Mouse (Mus musculus) CH12.LX (cell line): Measurements from ENCODE around the gene Arhgap35. TPM values are rescaled to one million over a fixed set of nuclear protein-coding genes. Genes with fewer than 3 reads are reported as not detected.

ENCODE experiments used
- DNase-seq: peaks from one replicate; pipeline ENCODE4 v3.0.0-alpha.2; 2013; ENCODE audit errors: extremely low read depth
- H3K27ac ChIP-seq: 2 replicates; pipeline ENCODE4 v1.5.1; 2012; ENCODE audit warnings: low read depth, mild to moderate bottlenecking, control low read depth, moderate library complexity; ENCODE audit not compliant: insufficient read depth
- H3K27me3 ChIP-seq: replicated peaks from 2 replicates; pipeline ENCODE3; 2012; ENCODE audit warnings: inconsistent platforms
- H3K36me3 ChIP-seq, 2 experiments: replicated peaks in 1 of 2; 2 replicates each; pipeline versions ENCODE3 to v1.6.1; 2012; ENCODE audit warnings: inconsistent platforms in 1 of 2, low read length in 1 of 2, mild to moderate bottlenecking in 1 of 2, mixed read lengths in 1 of 2, moderate library complexity in 1 of 2; ENCODE audit not compliant: control insufficient read depth in 1 of 2, insufficient read depth in 1 of 2
- H3K4me1 ChIP-seq, 2 experiments: 2 replicates each; pipeline ENCODE4 v1.6.1; 2012; ENCODE audit warnings: inconsistent platforms in 1 of 2, moderate library complexity in 1 of 2; ENCODE audit not compliant: insufficient read depth in 2 of 2, control insufficient read depth in 1 of 2
- H3K4me2 ChIP-seq: 2 replicates; pipeline ENCODE4 v1.6.1; 2012; ENCODE audit warnings: low read depth, mild to moderate bottlenecking, control low read depth; ENCODE audit not compliant: poor library complexity, insufficient read depth, severe bottlenecking
- H3K4me3 ChIP-seq, 3 experiments: fragments of 150-350 bp in 1 of 3; sonication (generic) in 1 of 3; replicated peaks in 1 of 3; 2 replicates each; pipeline versions ENCODE3 to v1.5.1; 2011 to 2012; ENCODE audit warnings: low read depth in 2 of 3, low read length in 2 of 3, mild to moderate bottlenecking in 2 of 3, moderate library complexity in 2 of 3, control low read depth in 1 of 3, improper control_type of control experiment in 1 of 3, inconsistent platforms in 1 of 3, mixed read lengths in 1 of 3; ENCODE audit not compliant: poor library complexity in 1 of 3
- H3K79me2 ChIP-seq: replicated peaks from 2 replicates; pipeline ENCODE4 v1.6.1; 2012; ENCODE audit warnings: mild to moderate bottlenecking, moderate library complexity; ENCODE audit not compliant: control insufficient read depth, poor library complexity, insufficient read depth, severe bottlenecking; ENCODE audit errors: extremely low read depth
- H3K9ac ChIP-seq: 2 replicates; pipeline ENCODE4 v1.6.1; 2012; ENCODE audit warnings: low read depth, mild to moderate bottlenecking, control low read depth, moderate library complexity; ENCODE audit not compliant: insufficient read depth
- H3K9me3 ChIP-seq: replicated peaks from 2 replicates; pipeline ENCODE3; 2012; ENCODE audit warnings: low read length, inconsistent platforms, mixed read lengths
- BHLHE40 ChIP-seq: IDR thresholded peaks from 2 replicates; pipeline ENCODE4 v1.6.1; 2011; ENCODE audit warnings: mild to moderate bottlenecking, low read depth, low read length, improper control_type of control experiment
- E2F4 ChIP-seq: IDR thresholded peaks from 2 replicates; pipeline ENCODE4 v1.6.1; 2011; ENCODE audit warnings: low read depth, low read length, improper control_type of control experiment; ENCODE audit not compliant: insufficient replicate concordance
- EP300 ChIP-seq: IDR thresholded peaks from 2 replicates; pipeline ENCODE4 v1.6.1; 2011; ENCODE audit warnings: low read length, improper control_type of control experiment
- JUND ChIP-seq: conservative IDR thresholded peaks from 2 replicates; pipeline ENCODE4 v1.6.1; 2011; ENCODE audit warnings: low read depth, low read length, improper control_type of control experiment
- KAT2A ChIP-seq: IDR thresholded peaks from 2 replicates; pipeline ENCODE4 v1.6.1; 2012; ENCODE audit warnings: low read length, improper control_type of control experiment, inconsistent platforms; ENCODE audit not compliant: insufficient replicate concordance
- MAZ ChIP-seq: IDR thresholded peaks from 2 replicates; pipeline ENCODE4 v1.6.1; 2012; ENCODE audit warnings: low read depth, mild to moderate bottlenecking, inconsistent platforms, low read length, improper control_type of control experiment, moderate library complexity
- MEF2A ChIP-seq: IDR thresholded peaks from 2 replicates; pipeline ENCODE4 v1.6.1; 2014; ENCODE audit warnings: low read depth, mild to moderate bottlenecking, inconsistent platforms, low read length, improper control_type of control experiment, borderline replicate concordance
- MXI1 ChIP-seq: IDR thresholded peaks from 2 replicates; pipeline ENCODE4 v1.6.1; 2011; ENCODE audit warnings: mild to moderate bottlenecking, low read depth, low read length, improper control_type of control experiment
- NELFE ChIP-seq: IDR thresholded peaks from 2 replicates; pipeline ENCODE4 v1.6.1; 2011; ENCODE audit warnings: low read depth, low read length, improper control_type of control experiment
- POLR2AphosphoS2 ChIP-seq: IDR thresholded peaks from 2 replicates; pipeline ENCODE4 v1.6.1; 2011; ENCODE audit warnings: low read depth, low read length, improper control_type of control experiment
- RAD21 ChIP-seq: IDR thresholded peaks from 2 replicates; pipeline ENCODE4 v1.6.1; 2011; ENCODE audit warnings: low read depth, mild to moderate bottlenecking, low read length, improper control_type of control experiment, moderate library complexity
- TBP ChIP-seq: conservative IDR thresholded peaks from 2 replicates; pipeline ENCODE4 v1.6.1; 2011; ENCODE audit warnings: low read depth, low read length, improper control_type of control experiment
- UBTF ChIP-seq: IDR thresholded peaks from 2 replicates; pipeline ENCODE4 v1.6.1; 2012; ENCODE audit warnings: low read depth, mild to moderate bottlenecking, inconsistent platforms, low read length, improper control_type of control experiment, moderate library complexity
- USF1 ChIP-seq: IDR thresholded peaks from 2 replicates; pipeline ENCODE4 v1.6.1; 2014; ENCODE audit warnings: low read depth, mild to moderate bottlenecking, inconsistent platforms, low read length, improper control_type of control experiment
- ZC3H11A ChIP-seq: IDR thresholded peaks from 2 replicates; pipeline ENCODE4 v1.6.1; 2012; ENCODE audit warnings: low read depth, mild to moderate bottlenecking, inconsistent platforms, low read length, improper control_type of control experiment
- ZKSCAN1 ChIP-seq: IDR thresholded peaks from 2 replicates; pipeline ENCODE4 v1.6.1; 2012; ENCODE audit warnings: low read depth, inconsistent platforms, low read length, improper control_type of control experiment, borderline replicate concordance
- ZMIZ1 ChIP-seq: IDR thresholded peaks from 2 replicates; pipeline ENCODE4 v1.6.1; 2012; ENCODE audit warnings: low read depth, mild to moderate bottlenecking, inconsistent platforms, low read length, improper control_type of control experiment
- ZNF384 ChIP-seq: IDR thresholded peaks from 2 replicates; pipeline ENCODE4 v1.6.1; 2012; ENCODE audit warnings: low read depth, low read length, improper control_type of control experiment, inconsistent platforms
- dilution Hi-C: fragments of 300-500 bp; cut with MboI; formaldehyde crosslinking; loops from 2 replicates; pipeline ENCODE4 v1.14.3; 2020; ENCODE audit warnings: low sequenced_read_pairs; ENCODE audit not compliant: extremely low pct_unique_long_range_greater_than_20kb, extremely low pct_ligation_motif_present
- in situ Hi-C: fragments of 300-500 bp; cut with MboI; formaldehyde crosslinking; loops from 3 replicates; pipeline ENCODE4 v1.14.3; 2019; ENCODE audit warnings: low sequenced_read_pairs, low pct_ligation_motif_present, low pct_unique_long_range_greater_than_20kb, mixed read lengths
- polyA plus RNA-seq: library from polyadenylated mRNA; unstranded; fragments of >175 nt; gene quantifications from 2 replicates; pipeline ENCODE4 v1.2.1, GENCODE M21; 2012; ENCODE audit warnings: low read depth; ENCODE audit not compliant: insufficient read length
- total RNA-seq, 2 experiments: library from RNA; depleted of rRNA; stranded (reverse); fragments of 300-350 nt in 1 of 2; fragments of >200 nt in 1 of 2; gene quantifications; 2 replicates each; pipeline ENCODE4 v1.2.3; 2012 to 2014

Gene Arhgap35
- total and polyA plus RNA-seq, 3 experiments, result 3.0 to 7.2 (median 5.3) TPM

DNA sequence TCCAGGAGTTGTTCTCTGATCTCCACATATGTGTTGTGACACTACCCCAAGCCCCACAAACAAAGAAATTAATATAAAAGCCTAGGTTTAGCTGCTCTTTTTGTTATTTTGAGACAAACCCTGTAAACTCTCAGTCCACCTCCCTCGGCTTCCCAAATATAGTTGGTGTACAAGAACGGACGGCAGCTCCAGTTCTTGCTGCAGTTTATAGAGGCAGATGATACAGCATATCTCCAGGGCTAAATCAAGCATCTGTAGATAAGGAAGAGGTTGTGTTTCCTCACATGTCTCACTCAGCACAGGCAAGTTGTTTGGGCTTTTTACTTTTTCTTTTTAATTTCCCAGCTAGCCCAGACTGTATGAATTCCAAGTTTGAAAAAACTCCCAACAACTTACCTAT, 27.1 kb downstream of the Arhgap35 start:
- Histone ChIP-seq H3K4me2 (no peak overlapping the region), H3K36me3 (peaks cover 0 to 36% of the 10 kb centered on the region in 2 experiments), H3K79me2 (0 out of 2 replicates have a peak, but pooled peaks cover 2% of the 10 kb centered on the region), H3K9ac (no peak overlapping the region), H3K27me3 (no peaks in the 10 kb centered on the region), H3K9me3 (no peaks in the 10 kb centered on the region), H3K27ac (no peak overlapping the region), H3K4me3 (no peak overlapping the region), H3K4me1 (no peaks in the 10 kb centered on the region)
- TF ChIP-seq MEF2A (no peak), ZKSCAN1 (no peak), JUND (no peak), NELFE (no peak), ZNF384 (no peak), TBP (no peak)
- in situ Hi-C loops, result no loop called here
- DNase-seq, result no peak
- dilution Hi-C loops, result no loop called here

GRCm38 (mm10) chr7:16584384-16584783, 30.4 kb downstream of the Arhgap35 start:
- Histone ChIP-seq H3K27me3 (no peaks in the 10 kb centered on the region), H3K4me1 (peaks cover 0 to 7% of the 10 kb centered on the region in 2 experiments; a peak in 1 of 4 replicates), H3K4me3 (no peak overlapping the region), H3K36me3 (peaks cover 0 to 45% of the 10 kb centered on the region in 2 experiments), H3K9me3 (no peaks in the 10 kb centered on the region), H3K9ac (no peak overlapping the region), H3K79me2 (no peaks in the 10 kb centered on the region; the same call in 1 of the 2 replicates), H3K4me2 (no peak overlapping the region), H3K27ac (no peak overlapping the region)
- in situ Hi-C loops, result no loop called here
- TF ChIP-seq ZMIZ1 (no peak), BHLHE40 (no peak), POLR2AphosphoS2 (no peak), E2F4 (no peak), ZC3H11A (no peak), EP300 (no peak), RAD21 (no peak), USF1 (no peak), UBTF (no peak), MEF2A (no peak), MXI1 (no peak), MAZ (no peak), KAT2A (no peak), ZNF384 (no peak)
- dilution Hi-C loops, result no loop called here
- no peak for DNase-seq
